Mouse (Mus musculus) intestine, embryonic 15.5 days (tissue): ENCODE measurements at regions not wholly inside any gene's neighbourhood (a gene's known extent, or its start where the extent isn't known, plus 50 kb on each side); places are given as distances from the start of the nearest gene placed in this dataset.

ENCODE experiments used
- ATAC-seq: fragments of 200-750 bp; cut with Nextera tagmentation; 2 replicates; pipeline ENCODE4 v1.8.0; 2017; ENCODE audit warnings: moderate TSS enrichment, moderate library complexity
- H3K27ac ChIP-seq: fragments of 300-500 bp; sonication (generic); 2 replicates; pipeline ENCODE4 v1.5.1; 2015; ENCODE audit warnings: mild to moderate bottlenecking, inconsistent platforms
- H3K27me3 ChIP-seq: fragments of 300-500 bp; sonication (generic); replicated peaks from 2 replicates; pipeline ENCODE4 v1.6.1; 2015; ENCODE audit warnings: inconsistent platforms
- H3K36me3 ChIP-seq: fragments of 300-500 bp; sonication (generic); 2 replicates; pipeline ENCODE4 v1.6.1; 2015; ENCODE audit warnings: inconsistent platforms
- H3K4me1 ChIP-seq: fragments of 300-500 bp; sonication (generic); replicated peaks from 2 replicates; pipeline ENCODE4 v1.6.1; 2015; ENCODE audit warnings: inconsistent platforms
- H3K4me2 ChIP-seq: fragments of 300-500 bp; sonication (generic); replicated peaks from 2 replicates; pipeline ENCODE4 v1.6.1; 2015; ENCODE audit warnings: mild to moderate bottlenecking, inconsistent platforms
- H3K4me3 ChIP-seq: fragments of 300-500 bp; sonication (generic); replicated peaks from 2 replicates; pipeline ENCODE4 v1.5.1; 2015; ENCODE audit warnings: inconsistent platforms
- H3K9ac ChIP-seq: fragments of 300-500 bp; sonication (generic); 2 replicates; pipeline ENCODE4 v1.6.1; 2015; ENCODE audit warnings: inconsistent platforms
- H3K9me3 ChIP-seq: fragments of 300-500 bp; sonication (generic); 2 replicates; pipeline ENCODE4 v1.6.1; 2016; ENCODE audit warnings: inconsistent platforms
- WGBS: fragments of 180-500 bp; shearing (Covaris S2); methylation state at CpG from one replicate; pipeline ENCODE4 v1.1.7; 2015; 5-methylcytosine and 5-hydroxymethylcytosine counted together

DNA sequence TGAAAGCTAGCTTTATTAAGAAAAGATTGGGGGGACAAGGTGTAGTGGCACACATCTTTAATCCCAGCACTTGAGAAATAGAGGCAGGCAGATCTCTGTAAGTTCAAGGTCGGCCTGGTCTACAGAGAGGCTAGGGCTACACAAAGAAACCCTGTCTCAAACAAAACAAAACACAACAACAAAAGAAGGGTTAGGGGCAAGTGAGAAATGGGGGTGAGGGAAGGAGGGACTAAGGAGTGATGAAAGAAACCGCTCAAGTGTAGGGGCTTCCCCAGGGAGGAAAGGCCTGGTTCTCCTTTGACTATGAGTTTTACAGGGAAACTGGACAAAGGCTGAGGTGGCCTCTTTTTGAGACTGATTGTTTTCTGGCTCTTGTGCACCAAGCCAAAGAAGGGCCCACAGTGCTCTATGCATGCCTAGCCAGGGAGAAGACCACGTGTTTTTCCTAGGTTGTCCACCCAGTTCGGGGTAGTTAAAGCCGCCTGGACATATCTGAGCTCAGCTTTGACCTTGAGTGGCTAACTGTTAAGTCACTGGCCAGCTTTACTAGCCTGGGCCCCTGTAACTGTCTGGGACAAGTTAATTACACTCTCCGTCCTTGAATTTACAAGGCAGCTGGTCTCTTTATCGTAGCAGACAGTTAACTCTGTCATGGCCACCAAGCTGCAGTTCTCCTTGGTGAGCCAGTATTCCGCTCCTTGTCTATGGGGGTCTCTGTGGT is 90.2 kb upstream of the Armc2 start:
- WGBS = 54% methylated on average over 8 of the region's 8 CpGs
- ATAC-seq = peak; percentile 75

DNA sequence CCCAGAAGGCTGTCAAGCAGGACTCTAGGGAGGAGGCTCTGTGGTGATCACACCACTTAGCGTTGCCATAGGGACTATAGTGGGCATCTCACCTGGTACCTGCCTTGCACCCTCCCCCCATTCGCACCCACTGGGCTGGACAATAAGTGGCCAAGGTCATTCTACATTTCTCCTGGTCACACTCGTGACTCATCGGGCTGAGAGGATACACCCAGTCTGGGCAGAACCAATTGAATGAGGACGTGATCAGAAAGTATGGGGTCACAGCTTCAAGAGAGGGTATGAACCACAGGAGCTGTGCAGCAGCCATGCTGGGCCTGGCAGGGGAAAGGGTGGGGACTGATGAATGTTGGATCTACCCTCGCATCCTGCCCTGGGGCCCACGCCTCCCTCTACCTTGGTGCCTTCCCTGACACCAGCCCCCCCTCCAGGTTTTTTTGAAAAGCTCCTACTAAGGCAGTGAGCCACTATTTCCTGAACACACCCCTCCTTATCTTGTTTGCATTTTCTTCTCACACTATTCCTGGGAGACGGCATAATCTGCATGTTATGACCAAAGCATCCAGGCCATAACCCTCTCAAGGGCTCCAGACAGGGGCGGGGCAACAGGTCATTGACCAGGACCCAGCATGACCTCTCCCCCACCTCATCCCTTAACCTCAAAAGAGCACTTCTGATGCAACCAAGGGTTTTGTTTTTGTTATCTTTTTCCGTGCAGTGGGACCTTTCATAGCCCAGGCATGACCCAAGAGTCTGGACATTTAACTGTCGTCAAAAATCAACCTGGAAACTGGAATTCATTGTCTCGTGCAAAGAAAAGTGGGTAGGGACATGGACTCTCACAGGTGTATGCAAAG is 89.4 kb upstream of the Armc2 start:
- Histone ChIP-seq H3K9me3 (no peaks in the 10 kb centered on the region), H3K4me2 (no peak overlapping the region), H3K27me3 (no peaks in the 10 kb centered on the region), H3K9ac (no peak overlapping the region), H3K36me3 (no peaks in the 10 kb centered on the region), H3K27ac (no peak overlapping the region), H3K4me1 (peaks cover 13% of the 10 kb centered on the region), H3K4me3 (no peak overlapping the region)
- WGBS = 62% methylated on average over 12 of the region's 12 CpGs
- ATAC-seq = peak; percentile 46

More for the DNA sequence above, 90.2 kb upstream of the Armc2 start:
- Histone ChIP-seq H3K36me3 (no peaks in the 10 kb centered on the region), H3K27ac (no peak overlapping the region), H3K9ac (no peak overlapping the region), H3K27me3 (no peaks in the 10 kb centered on the region), H3K9me3 (no peaks in the 10 kb centered on the region), H3K4me3 (no peak overlapping the region), H3K4me2 (no peak overlapping the region), H3K4me1 (peaks cover 13% of the 10 kb centered on the region)

- Histone ChIP-seq H3K27me3 (no peaks in the 10 kb centered on the region), H3K9ac (no peak overlapping the region), H3K36me3 (no peaks in the 10 kb centered on the region), H3K4me1 (peaks cover 13% of the 10 kb centered on the region), H3K9me3 (no peaks in the 10 kb centered on the region), H3K4me3 (no peak overlapping the region), H3K4me2 (no peak overlapping the region), H3K27ac (no peak overlapping the region)
- 90% methylated on average over 9 of the region's 9 CpGs for WGBS
- no peak for ATAC-seq
Observed at GRCm38 (mm10) chr10:42106611-42107010, 88.4 kb upstream of the Armc2 start.

GRCm38 (mm10) chr10:42105083-42105482 is 86.8 kb upstream of the Armc2 start:
- Histone ChIP-seq H3K4me3 (no peak overlapping the region), H3K9ac (no peak overlapping the region), H3K4me2 (no peak overlapping the region), H3K27ac (no peak overlapping the region), H3K36me3 (no peaks in the 10 kb centered on the region), H3K27me3 (no peaks in the 10 kb centered on the region), H3K9me3 (no peaks in the 10 kb centered on the region), H3K4me1 (peaks cover 13% of the 10 kb centered on the region)
- 86% methylated on average over 7 of the region's 7 CpGs for WGBS
- no peak for ATAC-seq

GRCm38 (mm10) chr10:42102320-42102719 is 84.1 kb upstream of the Armc2 start:
- 81% methylated on average over 8 of the region's 8 CpGs for WGBS
- no peak overlapping the region for H3K4me2 ChIP-seq
- no peak overlapping the region for H3K4me3 ChIP-seq
- H3K9me3 ChIP-seq = no peaks in the 10 kb centered on the region
- no peaks in the 10 kb centered on the region for H3K36me3 ChIP-seq
- no peak overlapping the region for H3K27ac ChIP-seq
- no peak overlapping the region for H3K9ac ChIP-seq
- no peaks in the 10 kb centered on the region for H3K27me3 ChIP-seq
- no peak for ATAC-seq
- H3K4me1 ChIP-seq = no peaks in the 10 kb centered on the region

GRCm38 (mm10) chr10:42101096-42101495 is 82.9 kb upstream of the Armc2 start:
- Histone ChIP-seq H3K9ac (no peak overlapping the region), H3K27me3 (no peaks in the 10 kb centered on the region), H3K4me3 (no peak overlapping the region), H3K4me2 (no peak overlapping the region), H3K27ac (no peak overlapping the region), H3K4me1 (no peaks in the 10 kb centered on the region), H3K36me3 (no peaks in the 10 kb centered on the region), H3K9me3 (no peaks in the 10 kb centered on the region)
- 87% methylated on average over 6 of the region's 6 CpGs for whole genome bisulfite sequencing
- no peak for ATAC-seq

DNA sequence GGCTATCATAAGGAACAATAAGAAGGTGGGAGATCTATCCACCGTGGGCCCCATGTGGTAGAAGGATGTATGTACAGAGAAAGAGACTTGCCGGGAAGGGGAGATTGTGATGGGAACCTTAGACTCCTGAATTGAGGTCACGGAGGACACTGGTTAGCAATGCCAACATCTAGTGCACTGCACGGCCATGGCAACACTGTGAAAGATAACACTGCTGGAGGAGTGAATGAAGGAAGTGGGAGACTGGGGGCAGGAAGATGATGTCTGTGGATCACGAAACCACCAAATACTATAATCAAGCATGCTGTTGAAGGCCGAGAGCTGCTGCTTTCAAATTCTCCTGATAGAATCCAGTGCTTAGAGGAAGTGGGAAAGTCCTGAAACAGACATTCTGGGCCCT is 78.7 kb upstream of the Armc2 start:
- no peak overlapping the region for H3K4me2 ChIP-seq
- no peak overlapping the region for H3K27ac ChIP-seq
- no peak overlapping the region for H3K4me3 ChIP-seq
- H3K9me3 ChIP-seq = no peaks in the 10 kb centered on the region
- no peaks in the 10 kb centered on the region for H3K4me1 ChIP-seq
- H3K27me3 ChIP-seq = no peaks in the 10 kb centered on the region
- no peak for ATAC-seq
- 83% methylated on average over 6 of the region's 6 CpGs for WGBS
- H3K9ac ChIP-seq = no peak overlapping the region
- H3K36me3 ChIP-seq = no peaks in the 10 kb centered on the region

DNA sequence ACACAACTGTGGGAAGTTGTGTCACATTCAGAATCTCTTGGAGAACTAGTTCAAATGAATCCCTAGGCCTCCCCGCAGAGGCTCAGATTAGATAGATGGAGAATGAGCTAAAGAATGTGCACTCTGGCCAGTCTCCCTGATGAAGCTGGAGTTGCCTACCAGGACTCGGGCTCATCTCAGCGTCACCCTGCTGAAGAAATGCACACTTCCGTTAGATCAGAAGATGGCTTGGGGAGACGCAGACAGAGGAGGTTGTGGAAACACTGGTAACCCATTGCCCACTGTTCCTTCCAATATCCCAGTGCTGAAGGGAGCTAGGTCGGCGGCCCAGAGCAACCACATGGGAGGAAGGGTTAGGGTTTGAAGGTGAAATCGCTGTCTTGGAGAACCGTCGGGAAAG is 77.7 kb upstream of the Armc2 start:
- H3K9me3 ChIP-seq = no peaks in the 10 kb centered on the region
- H3K36me3 ChIP-seq = no peaks in the 10 kb centered on the region
- H3K27ac ChIP-seq = no peak overlapping the region
- no peak overlapping the region for H3K9ac ChIP-seq
- H3K4me2 ChIP-seq = no peak overlapping the region
- no peaks in the 10 kb centered on the region for H3K4me1 ChIP-seq
- no peaks in the 10 kb centered on the region for H3K27me3 ChIP-seq
- no peak for ATAC-seq
- 93% methylated on average over 10 of the region's 10 CpGs for WGBS
- H3K4me3 ChIP-seq = no peak overlapping the region

GRCm38 (mm10) chr10:42094274-42095000 is 76.2 kb upstream of the Armc2 start:
- peaks cover 4% of the 10 kb centered on the region; the same call in 1 of the 2 replicates for H3K4me1 ChIP-seq
- WGBS = 87% methylated on average over 24 of the region's 24 CpGs
- H3K27me3 ChIP-seq = no peaks in the 10 kb centered on the region
- H3K4me2 ChIP-seq = no peak overlapping the region
- H3K9me3 ChIP-seq = no peaks in the 10 kb centered on the region
- H3K36me3 ChIP-seq = no peaks in the 10 kb centered on the region
- H3K4me3 ChIP-seq = no peak overlapping the region
- H3K9ac ChIP-seq = no peak overlapping the region
- H3K27ac ChIP-seq = no peak overlapping the region
- no peak for ATAC-seq

DNA sequence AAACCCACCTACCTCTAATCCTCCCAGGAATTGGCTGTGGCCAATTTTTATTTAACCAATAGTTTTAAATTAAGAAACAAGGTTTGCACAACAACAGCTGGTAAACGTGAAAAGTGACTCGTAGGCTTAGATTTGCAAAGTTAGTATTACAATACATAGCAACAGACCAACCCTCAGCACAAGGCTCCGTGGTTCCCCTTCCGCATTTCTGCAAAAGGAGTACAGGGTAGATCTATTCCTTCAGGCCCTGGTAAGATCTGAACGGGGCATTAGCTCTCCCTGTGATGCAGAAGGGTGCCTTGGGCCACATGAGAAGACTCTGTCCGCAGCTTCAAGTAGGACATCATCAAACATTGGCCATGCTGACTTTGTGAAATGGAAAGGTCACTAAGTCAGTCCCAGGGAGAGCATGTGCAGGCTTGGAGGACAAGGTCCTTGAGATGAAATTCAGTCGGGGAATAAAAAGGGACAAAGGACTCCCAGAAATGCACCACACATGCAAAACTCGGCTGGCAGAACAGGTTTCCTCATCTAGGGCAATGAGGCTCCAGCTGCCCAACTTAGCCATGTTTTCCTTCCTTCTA is 75.0 kb upstream of the Armc2 start:
- 81% methylated on average over 8 of the region's 8 CpGs for WGBS
- Histone ChIP-seq H3K27ac (no peak overlapping the region), H3K36me3 (no peaks in the 10 kb centered on the region), H3K27me3 (no peaks in the 10 kb centered on the region), H3K9me3 (no peaks in the 10 kb centered on the region), H3K4me1 (peaks cover 16% of the 10 kb centered on the region; the same call in 1 of the 2 replicates), H3K4me2 (no peak overlapping the region), H3K4me3 (no peak overlapping the region), H3K9ac (no peak overlapping the region)
- ATAC-seq = no peak

- Histone ChIP-seq H3K4me3 (no peak overlapping the region), H3K4me2 (no peak overlapping the region), H3K9me3 (no peaks in the 10 kb centered on the region), H3K9ac (no peak overlapping the region), H3K36me3 (no peaks in the 10 kb centered on the region), H3K4me1 (peaks cover 18% of the 10 kb centered on the region; the same call in 1 of the 2 replicates), H3K27me3 (no peaks in the 10 kb centered on the region), H3K27ac (no peak overlapping the region)
- no peak for ATAC-seq
- 69% methylated on average over 6 of the region's 6 CpGs for WGBS
Observed at GRCm38 (mm10) chr10:42092500-42092899, 74.3 kb upstream of the Armc2 start.
